Mouse (Mus musculus): ENCODE measurements at regions not wholly inside any gene's neighbourhood (a gene's known extent, or its start where the extent isn't known, plus 50 kb on each side); places are given as distances from the start of the nearest gene placed in this dataset.
"Not testable (repeated sequence)": the region's sequence is repeated elsewhere in the genome, so short reads cannot be mapped to it uniquely, and the experiment has no call there.

DNA sequence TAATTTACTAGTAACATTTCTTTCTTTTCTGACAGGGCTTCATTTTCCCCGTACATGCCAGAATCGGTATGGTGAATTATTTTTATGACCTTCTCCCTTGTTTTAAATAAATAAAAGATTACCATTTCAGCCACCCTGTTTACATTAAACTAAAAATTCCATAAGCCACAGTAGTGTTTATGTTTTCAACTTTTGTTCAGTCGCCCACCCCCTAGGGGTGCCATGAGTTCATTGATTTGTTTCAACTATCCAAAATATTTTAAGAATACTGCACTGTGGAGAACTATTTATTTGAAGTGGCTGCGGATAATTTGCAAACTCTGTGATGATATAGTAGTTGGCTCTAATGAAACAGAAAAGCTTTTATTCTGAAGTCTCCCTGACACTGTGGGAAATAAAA lies 132.9 kb downstream of the Tfec start:
- no peak for DNase-seq (ENCODE audit: extremely low spot score in 1 of 2, low spot score in 2 of 2)
- intact Hi-C loops (cut with DNase I): no loop called here

- intact Hi-C loops (cut with DNase I): no loop called here
- DNase-seq (ENCODE audit: extremely low spot score in 1 of 2, low spot score in 2 of 2): no peak
Measured at GRCm38 (mm10) chr6:16764707-16765106, 133.5 kb downstream of the Tfec start.

GRCm38 (mm10) chr6:16755044-16755443 lies 143.2 kb downstream of the Tfec start:
- intact Hi-C loops (cut with DNase I); DNase-seq (ENCODE audit: extremely low spot score in 1 of 2, low spot score in 2 of 2): not testable (repeated sequence)

DNA sequence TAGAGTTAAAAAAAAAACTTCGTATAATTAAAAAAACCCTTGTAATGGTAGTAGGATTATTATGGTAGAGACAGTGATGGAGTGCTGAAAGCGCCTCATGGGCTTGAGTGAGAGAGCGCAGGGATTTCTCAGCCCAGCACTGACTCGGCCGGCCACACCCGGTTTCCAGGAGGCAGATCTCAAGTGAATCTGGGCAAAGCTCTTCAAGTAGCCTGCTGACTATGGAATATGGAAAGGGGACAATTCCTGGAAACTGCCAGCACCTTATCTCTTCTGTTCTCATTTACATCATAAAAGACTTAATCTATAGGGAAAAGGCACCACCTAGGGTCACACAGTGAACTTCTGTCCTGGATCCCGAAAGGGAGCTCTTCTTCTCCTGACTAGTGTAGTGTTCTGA lies 165.1 kb downstream of the Tfec start:
- intact Hi-C loops (cut with DNase I): no loop called here

GRCm38 (mm10) chr6:16732095-16732494 lies 166.1 kb downstream of the Tfec start:
- no peak for DNase-seq (ENCODE audit: extremely low spot score in 1 of 2, low spot score in 2 of 2)
- intact Hi-C loops (cut with DNase I): no loop called here

More for the DNA sequence above, 165.1 kb downstream of the Tfec start:
- DNase-seq (ENCODE audit: extremely low spot score in 1 of 2, low spot score in 2 of 2): no peak

- intact Hi-C loops (cut with DNase I): no loop called here
- no peak for DNase-seq (ENCODE audit: extremely low spot score in 1 of 2, low spot score in 2 of 2)
Measured at GRCm38 (mm10) chr6:16727256-16727890, 170.9 kb downstream of the Tfec start.

GRCm38 (mm10) chr6:16725256-16725655 lies 173.0 kb downstream of the Tfec start:
- intact Hi-C loops (cut with DNase I): no loop called here
- DNase-seq (ENCODE audit: extremely low spot score in 1 of 2, low spot score in 2 of 2): no peak

DNA sequence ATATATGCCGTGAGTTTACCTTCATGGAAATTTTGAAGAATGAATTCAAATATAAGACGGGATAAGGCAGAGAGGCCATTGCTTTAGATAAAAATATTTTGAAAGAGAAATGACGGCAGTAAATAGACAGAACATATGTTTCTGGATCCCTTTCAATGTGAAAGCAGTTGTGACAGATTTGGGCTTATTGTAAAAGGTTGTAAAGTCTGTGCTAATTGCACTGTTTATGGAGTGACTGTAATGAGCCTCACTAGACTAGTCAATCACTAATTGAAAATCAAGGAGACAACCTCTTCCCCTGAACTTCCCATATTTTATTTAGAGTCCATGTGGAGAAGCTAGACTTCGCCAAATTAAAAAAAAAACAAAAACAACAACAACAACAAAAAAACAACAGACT lies 193.7 kb downstream of the Tfec start:
- intact Hi-C loops (cut with DNase I): no loop called here
- no peak for DNase-seq (ENCODE audit: extremely low spot score in 1 of 2, low spot score in 2 of 2)

GRCm38 (mm10) chr6:16703412-16703746 lies 194.9 kb downstream of the Tfec start:
- intact Hi-C loops (cut with DNase I): no loop called here

GRCm38 (mm10) chr6:16702706-16703411 lies 195.4 kb downstream of the Tfec start:
- intact Hi-C loops (cut with DNase I): no loop called here
- DNase-seq (ENCODE audit: extremely low spot score in 1 of 2, low spot score in 2 of 2): no peak

More at GRCm38 (mm10) chr6:16703412-16703746, 194.9 kb downstream of the Tfec start:
- no peak for DNase-seq (ENCODE audit: extremely low spot score in 1 of 2, low spot score in 2 of 2)

DNA sequence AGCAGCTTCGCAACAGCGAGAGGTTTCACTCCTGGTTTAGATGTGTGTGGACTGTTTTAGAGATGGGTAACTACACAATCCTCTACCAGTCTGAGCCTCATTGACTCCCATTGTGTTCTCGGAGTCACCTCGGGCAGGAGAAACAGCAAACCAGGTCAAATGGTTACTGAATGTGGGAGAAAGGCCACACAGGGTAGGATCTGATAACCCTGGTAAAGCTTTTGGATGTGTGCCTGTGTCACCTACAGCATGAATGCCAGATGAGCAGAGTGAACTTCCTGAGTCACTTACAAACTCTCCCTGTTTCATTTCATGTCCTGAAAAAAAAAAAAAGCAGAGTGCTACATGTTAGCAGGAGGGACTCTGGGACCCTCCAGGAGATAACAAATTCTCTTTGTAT lies 201.0 kb downstream of the Tfec start:
- intact Hi-C loops (cut with DNase I): no loop called here
- DNase-seq (ENCODE audit: extremely low spot score in 1 of 2, low spot score in 2 of 2): no peak

GRCm38 (mm10) chr6:16668004-16668403 lies 230.2 kb downstream of the Tfec start:
- intact Hi-C loops (cut with DNase I): no loop called here
- peak in 1 of 2 experiments; percentile 16 for DNase-seq (ENCODE audit: extremely low spot score in 1 of 2, low spot score in 2 of 2)

GRCm38 (mm10) chr6:16667241-16667640 lies 231.0 kb downstream of the Tfec start:
- intact Hi-C loops (cut with DNase I): no loop called here
- no peak for DNase-seq (ENCODE audit: extremely low spot score in 1 of 2, low spot score in 2 of 2)

- intact Hi-C loops (cut with DNase I): no loop called here
- DNase-seq (ENCODE audit: extremely low spot score in 1 of 2, low spot score in 2 of 2): no peak
Measured at GRCm38 (mm10) chr6:16646269-16646668, 252.0 kb downstream of the Tfec start.

GRCm38 (mm10) chr6:16643519-16643918 lies 254.7 kb downstream of the Tfec start:
- intact Hi-C loops (cut with DNase I): no loop called here
- DNase-seq (ENCODE audit: extremely low spot score in 1 of 2, low spot score in 2 of 2): no peak

GRCm38 (mm10) chr6:16636736-16637304 lies 261.4 kb downstream of the Tfec start:
- DNase-seq (ENCODE audit: extremely low spot score in 1 of 2, low spot score in 2 of 2): no peak
- intact Hi-C loops (cut with DNase I): no loop called here

- no peak for DNase-seq (ENCODE audit: extremely low spot score in 1 of 2, low spot score in 2 of 2)
- intact Hi-C loops (cut with DNase I): no loop called here
Measured at GRCm38 (mm10) chr6:16636108-16636507, 262.1 kb downstream of the Tfec start.

DNA sequence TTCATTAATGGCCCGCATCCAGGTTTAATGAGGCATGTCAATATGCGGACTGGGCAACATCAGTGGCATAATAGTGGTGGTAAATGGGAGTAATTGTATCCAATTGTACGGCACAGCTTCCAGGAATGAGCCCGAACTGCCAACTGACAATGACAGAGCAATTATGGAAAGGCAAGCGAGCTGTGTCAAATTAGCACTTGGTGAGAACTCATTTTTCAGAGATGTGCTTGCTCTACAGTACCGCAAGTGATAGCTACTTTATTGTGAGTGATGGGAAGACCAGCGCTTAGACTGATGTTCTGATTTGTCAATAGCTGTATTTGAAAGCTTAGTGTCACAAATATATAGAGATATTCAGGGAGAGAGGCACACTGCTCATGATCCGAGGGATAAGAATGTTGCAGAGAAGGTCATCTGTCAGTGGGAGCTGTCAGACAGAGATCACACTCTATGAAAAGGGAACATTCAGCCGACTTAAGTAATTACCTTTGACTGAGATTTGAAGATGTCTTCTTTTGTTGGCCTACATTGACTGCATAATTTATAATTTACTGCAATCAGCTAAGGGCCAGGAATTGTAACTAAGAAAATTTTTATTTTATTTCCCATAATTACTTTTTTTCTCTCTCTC lies 290.7 kb downstream of the Tfec start:
- peak in 1 of 2 experiments; percentile 4 for DNase-seq (ENCODE audit: extremely low spot score in 1 of 2, low spot score in 2 of 2)
- intact Hi-C loops (cut with DNase I): no loop called here

DNA sequence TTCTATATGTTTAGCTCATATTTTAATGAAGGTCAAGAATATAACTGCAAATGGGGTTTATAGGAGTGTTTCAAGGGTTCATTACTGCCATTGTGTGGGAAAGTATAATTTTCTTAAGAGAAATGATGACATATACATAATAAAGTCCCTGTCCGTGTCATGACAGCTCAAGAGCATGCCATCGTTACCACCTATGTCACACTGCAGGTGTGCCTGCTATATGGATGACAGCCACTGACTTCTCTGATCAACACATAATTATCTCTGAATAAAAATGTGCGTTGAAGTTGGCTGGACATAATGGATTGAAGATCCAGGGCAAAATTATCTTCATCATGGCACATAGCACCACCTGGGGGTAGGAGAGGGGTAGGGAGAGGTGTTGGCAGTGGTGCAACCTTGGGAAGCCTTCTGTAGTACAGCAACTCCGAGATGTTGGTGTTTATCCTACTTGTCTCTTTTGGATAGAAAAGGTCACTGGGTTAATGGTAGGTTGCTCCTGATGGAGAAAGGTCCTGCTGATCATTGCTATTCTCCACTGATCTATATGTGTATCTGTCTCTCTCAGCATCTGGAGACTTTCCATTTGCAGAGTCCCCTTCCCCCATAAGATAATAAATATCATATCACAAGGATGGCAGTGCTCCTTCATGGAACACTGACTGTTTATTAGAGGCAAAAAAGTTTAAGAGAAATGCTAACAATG lies 291.4 kb downstream of the Tfec start:
- DNase-seq (ENCODE audit: extremely low spot score in 1 of 2, low spot score in 2 of 2): no peak
- intact Hi-C loops (cut with DNase I): no loop called here

Data from left cerebral cortex, postnatal 10 days (tissue).